Mouse (Mus musculus): ENCODE data around the gene Scly.

GRCm38 (mm10) chr1:91299707-91300426 lies 1.7 kb downstream of the Scly start:
- TF ChIP-seq GATA2 (IDR thresholded peaks at IDR 0.05; ENCODE audit: borderline replicate concordance, low read depth, low read length) (no peak), CTCF (IDR thresholded peaks at IDR 0.05; ENCODE audit: low read depth, low read length) (no peak), TAL1 (conservative IDR thresholded peaks at IDR 0.05; ENCODE audit: low read depth, low read length) (no peak), GATA1 (IDR thresholded peaks at IDR 0.05; ENCODE audit: borderline replicate concordance, low read length) (no peak), POLR2AphosphoS5 (IDR thresholded peaks at IDR 0.05; ENCODE audit: insufficient replicate concordance, low read depth, low read length) (no peak)
